Mouse (Mus musculus) adipose tissue, adult 10 weeks (tissue): ENCODE results near the gene Npc1l1. TPM values are rescaled to one million over a fixed set of nuclear protein-coding genes. Genes with fewer than 3 reads are reported as not detected.

Source experiments
- polyA plus RNA-seq: library from polyadenylated mRNA; stranded (reverse); fragments of 350-450 nt; fragmentation: Illumina TruSeq; extraction: RNeasy Lipid Tissue Mini Kit (QIAGEN cat#74804); gene quantifications from one replicate; pipeline ENCODE4 v1.2.3, GENCODE M21; 2014; ENCODE audit warnings: low read depth, low replicate concordance

Gene Npc1l1
- polyA plus RNA-seq, result 1.2 TPM

GRCm38 (mm10) chr11:6230012-6230411 is at the start of gene Npc1l1:
Npc1l1 (minus strand) TSS chr11:6230143.

DNA sequence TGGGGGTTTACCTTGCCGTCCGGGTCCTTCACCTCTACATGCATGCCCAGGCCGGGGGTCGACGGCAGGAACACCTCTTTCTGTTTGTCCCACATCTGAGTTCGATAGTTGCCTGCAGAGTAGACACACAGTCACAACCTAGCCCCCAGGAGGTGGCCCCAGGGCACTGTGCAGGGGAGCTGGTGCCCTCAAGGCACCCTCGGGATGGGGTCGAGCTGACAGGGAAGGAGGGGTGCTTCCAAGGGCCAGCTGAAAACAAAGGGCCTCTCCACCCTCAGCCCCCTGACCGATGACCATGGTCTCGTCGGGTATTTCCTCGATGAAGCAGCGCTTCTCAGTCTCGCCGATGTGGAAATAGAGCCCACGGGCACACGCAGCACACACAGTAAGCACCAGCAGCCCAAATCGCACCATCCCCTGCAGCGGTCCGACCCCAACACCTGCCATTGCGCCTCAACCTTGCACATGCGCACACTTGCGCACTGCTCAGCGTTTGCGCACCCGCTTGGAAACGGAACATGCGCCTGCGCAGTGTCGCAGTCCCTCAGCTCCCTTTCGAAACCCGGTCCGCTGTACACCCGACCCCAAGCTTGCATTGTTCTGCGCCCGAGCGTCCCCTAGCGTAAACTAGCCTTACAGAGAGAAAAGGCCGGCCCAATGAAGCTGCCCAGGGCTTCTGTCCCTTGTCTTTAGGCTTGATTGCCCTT is 44.6 kb upstream of the Npc1l1 start, which contains the start of gene Tmed4:
Gene Tmed4 (minus strand): TSS at position 484 of the 707 bp plus-strand sequence.

DNA sequence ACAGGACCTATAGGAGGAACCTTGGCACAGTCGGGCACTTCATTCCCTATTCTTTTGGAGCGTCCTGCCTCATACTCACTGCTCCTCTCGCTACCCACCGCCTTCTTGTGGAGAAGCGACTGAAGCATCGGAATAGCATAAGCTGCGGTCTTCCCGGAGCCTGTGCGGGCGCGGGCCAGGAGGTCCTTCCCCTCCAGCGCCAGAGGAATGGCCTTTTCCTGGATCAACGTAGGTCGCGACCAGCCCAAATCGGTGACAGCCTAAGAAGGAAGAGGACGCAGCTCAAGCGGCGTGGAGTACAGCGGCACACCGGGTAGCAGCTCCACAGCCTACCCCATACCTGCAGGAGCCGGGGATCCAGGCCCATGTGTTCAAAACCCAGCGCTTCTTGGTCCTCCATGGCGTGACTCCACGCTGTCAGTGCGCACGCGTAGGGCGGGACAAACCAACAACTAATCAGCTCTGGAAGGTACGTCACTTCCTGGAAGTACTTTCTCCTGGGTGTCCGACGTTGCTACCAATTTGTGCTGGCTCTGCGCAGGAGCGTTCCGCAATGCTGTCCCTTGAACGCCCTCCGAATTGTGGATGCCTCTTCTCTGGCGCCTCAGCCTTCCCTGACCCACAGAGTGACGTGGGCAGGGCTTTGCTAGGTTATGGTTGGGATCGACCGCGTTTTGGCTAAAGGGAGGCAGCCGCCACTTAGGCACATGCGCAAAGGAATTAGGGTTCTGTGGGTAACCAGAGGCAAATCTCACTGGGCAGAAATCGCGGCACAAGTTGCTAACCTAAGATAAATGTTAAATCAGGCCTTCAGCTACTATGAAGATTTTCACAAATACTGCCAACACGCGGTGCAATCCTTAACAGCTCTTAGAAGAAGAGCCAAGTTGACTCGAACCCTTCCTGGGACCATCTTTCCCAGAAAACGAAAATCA is 37.6 kb upstream of the Npc1l1 start, which contains the start of gene Ddx56:
Gene Ddx56 (minus strand): TSS at position 453 of the 935 bp plus-strand sequence.

DNA sequence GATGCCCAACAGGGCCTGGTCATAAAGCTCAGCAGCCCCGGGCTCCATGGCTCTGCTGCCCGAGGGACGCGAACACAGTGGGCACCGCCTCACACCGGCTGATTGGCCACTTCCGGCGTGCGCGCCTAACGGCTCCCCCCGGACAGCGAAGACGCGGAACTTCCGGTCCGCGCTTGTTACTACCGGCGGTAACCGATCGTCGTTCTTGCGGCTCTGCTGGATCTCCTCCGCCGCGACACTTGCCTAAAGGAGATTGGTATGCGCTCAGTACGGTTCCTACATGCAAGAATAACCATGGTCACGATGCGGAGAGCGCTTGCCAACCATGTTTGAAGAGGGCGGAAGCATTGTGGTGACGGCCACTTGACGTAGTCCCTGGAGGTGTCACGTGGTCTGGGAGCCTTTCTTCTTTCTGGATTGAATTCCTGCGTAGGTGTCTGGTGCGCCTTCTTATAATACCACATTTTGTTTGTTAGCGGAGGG is 29.8 kb downstream of the Npc1l1 start, which contains the start of gene Nudcd3:
Gene Nudcd3 (minus strand): TSS at position 329 of the 483 bp plus-strand sequence.

DNA sequence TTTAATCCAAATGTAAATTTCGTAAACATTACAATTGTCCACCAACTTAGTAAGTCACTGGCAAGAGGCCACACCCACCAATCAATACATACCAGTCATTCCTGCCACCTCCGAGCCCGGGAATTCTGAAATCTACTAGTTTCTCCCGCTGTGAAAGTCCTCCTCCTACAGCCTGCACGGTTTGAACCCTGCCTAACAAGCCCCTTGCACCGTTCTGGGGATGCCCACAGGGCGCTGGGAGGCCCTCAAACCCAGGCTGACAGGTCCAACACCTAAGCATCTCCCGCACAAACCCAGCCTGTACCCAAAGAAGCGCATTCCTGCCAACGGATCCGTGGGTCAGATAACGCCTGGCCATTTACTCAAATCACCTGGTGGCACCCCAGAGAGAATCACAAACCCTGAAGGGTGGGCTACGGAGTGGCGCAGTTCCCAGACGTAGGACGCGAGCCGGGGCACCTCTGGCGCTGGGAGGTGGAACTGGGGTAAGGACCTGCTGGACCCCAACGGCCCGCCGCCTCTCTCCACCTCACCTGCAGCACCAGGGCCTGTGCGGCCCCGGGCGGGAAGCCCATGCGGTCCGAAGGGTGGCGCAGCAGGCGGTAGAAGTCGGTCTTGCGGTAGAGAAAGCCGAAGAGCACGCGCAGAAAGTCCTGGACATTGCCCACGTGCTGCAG is 30.4 kb downstream of the Npc1l1 start, which contains the start of gene A730071L15Rik:
Gene A730071L15Rik (plus strand): TSS at position 620 of the 677 bp plus-strand sequence.

Other genes with a start within 250 kb of the Npc1l1 start
- 81.0 TPM for gene Camk2b, start 163.8 kb downstream of the Npc1l1 start, polyA plus RNA-seq
- 0.19 TPM for gene A730071L15Rik, start 30.1 kb downstream of the Npc1l1 start, polyA plus RNA-seq
- gene Nudcd3, start 29.7 kb downstream of the Npc1l1 start, polyA plus RNA-seq, result 39.9 TPM
- gene Ddx56, start 37.6 kb upstream of the Npc1l1 start, polyA plus RNA-seq, result 36.3 TPM
- 187 TPM for gene Tmed4, start 44.7 kb upstream of the Npc1l1 start, polyA plus RNA-seq
- gene Ogdh, start 61.5 kb upstream of the Npc1l1 start, polyA plus RNA-seq, result 143 TPM
- gene Zmiz2, start 158.9 kb upstream of the Npc1l1 start, polyA plus RNA-seq, result 44.5 TPM
- gene Ppia, start 185.3 kb upstream of the Npc1l1 start, polyA plus RNA-seq, result 1,766 TPM
- gene H2afv, start 214.3 kb upstream of the Npc1l1 start, polyA plus RNA-seq, result 57.8 TPM
- 28.3 TPM for gene Purb, start 245.8 kb upstream of the Npc1l1 start, polyA plus RNA-seq